Mouse (Mus musculus): ENCODE results near the gene Pgbd1. TPM values are rescaled to one million over a fixed set of nuclear protein-coding genes. Genes with fewer than 3 reads are reported as not detected.
"Not testable (repeated sequence)": the region's sequence is repeated elsewhere in the genome, so short reads cannot be mapped to it uniquely, and the experiment has no call there.

Pgbd1 gene
- 6.9 and 8.3 TPM in 2 replicates for polyA plus RNA-seq (2014; fragmentation: Nextera tagmentation; extraction: Ambion mirVana)

- Histone ChIP-seq H3K27ac (ENCODE audit: low read depth, low read length) (no peak within 1 kb of the TSS), H3K9ac (ENCODE audit: low read length) (peak within 1 kb of the TSS; percentile 68), H3K27me3 (ENCODE audit: control insufficient read depth, insufficient read depth, low read length) (no peaks in the 10 kb centered on the region), H3K4me3 (ENCODE audit: low read depth, low read length) (peak within 1 kb of the TSS; percentile 43), H3K9me3 (ENCODE audit: control insufficient read depth, low read length) (no peaks in the 10 kb centered on the region), H3K4me1 (replicated peaks; ENCODE audit: control insufficient read depth, insufficient read depth, low read length) (no peaks in the 10 kb centered on the region), H3K4me2 (ENCODE audit: low read depth, low read length, severe bottlenecking) (peak within 1 kb of the TSS; percentile 66), H3K36me3 (ENCODE audit: control insufficient read depth, insufficient read depth, low read length) (no peaks in the 10 kb centered on the region; the same call in 1 of the 2 replicates)
- WGBS: under 1% methylated on average over 32 of the region's 32 CpGs
- DNase-seq (ENCODE audit: low spot score) (peak; percentile 86), ATAC-seq (replicated peaks; ENCODE audit: low FRiP score) (peak; percentile 93)
Measured at GRCm38 (mm10) chr13:21440503-21441206, at the start of gene Pgbd1. Pgbd1 (minus strand) TSS chr13:21441058.

GRCm38 (mm10) chr13:21486881-21487280, 46.0 kb upstream of the Pgbd1 start:
- H3K27me3 ChIP-seq (ENCODE audit: control insufficient read depth, insufficient read depth, low read length): no peaks in the 10 kb centered on the region
- H3K4me2 ChIP-seq (ENCODE audit: low read depth, low read length, severe bottlenecking): no peak overlapping the region
- 90% methylated on average over 1 of the region's 1 CpGs for WGBS
- no peak overlapping the region for H3K9ac ChIP-seq (ENCODE audit: low read length)
- H3K36me3 ChIP-seq (ENCODE audit: control insufficient read depth, insufficient read depth, low read length): no peaks in the 10 kb centered on the region
- H3K9me3 ChIP-seq (ENCODE audit: control insufficient read depth, low read length): no peaks in the 10 kb centered on the region; the same call in 1 of the 2 replicates
- no peaks in the 10 kb centered on the region for H3K4me1 ChIP-seq (replicated peaks; ENCODE audit: control insufficient read depth, insufficient read depth, low read length)
- no peak for ATAC-seq (replicated peaks; ENCODE audit: low FRiP score)
- no peak for DNase-seq (ENCODE audit: low spot score)
- H3K27ac ChIP-seq (ENCODE audit: low read depth, low read length): no peak overlapping the region
- no peak overlapping the region for H3K4me3 ChIP-seq (ENCODE audit: low read depth, low read length)

GRCm38 (mm10) chr13:21478759-21479670, 38.2 kb upstream of the Pgbd1 start, which contains the start of the genes Zkscan4 and Gm10065:
Zkscan4 (plus strand) TSS chr13:21478907.
Gm10065 (minus strand) TSS chr13:21479441.
- H3K27ac ChIP-seq (ENCODE audit: low read depth, low read length): not testable (repeated sequence)

GRCm38 (mm10) chr13:21472427-21472826, 31.6 kb upstream of the Pgbd1 start:
- DNase-seq (ENCODE audit: low spot score) (no peak), ATAC-seq (replicated peaks; ENCODE audit: low FRiP score) (no peak)
- Histone ChIP-seq H3K36me3 (ENCODE audit: control insufficient read depth, insufficient read depth, low read length) (no peaks in the 10 kb centered on the region), H3K27ac (ENCODE audit: low read depth, low read length) (no peak overlapping the region), H3K4me2 (ENCODE audit: low read depth, low read length, severe bottlenecking) (no peak overlapping the region), H3K9ac (ENCODE audit: low read length) (no peak overlapping the region), H3K4me3 (ENCODE audit: low read depth, low read length) (no peak overlapping the region), H3K9me3 (ENCODE audit: control insufficient read depth, low read length) (no peaks in the 10 kb centered on the region), H3K27me3 (ENCODE audit: control insufficient read depth, insufficient read depth, low read length) (peaks cover 3% of the 10 kb centered on the region; the same call in 1 of the 2 replicates), H3K4me1 (replicated peaks; ENCODE audit: control insufficient read depth, insufficient read depth, low read length) (no peaks in the 10 kb centered on the region)
- 20% methylated on average over 4 of the region's 4 CpGs for WGBS

More at GRCm38 (mm10) chr13:21478759-21479670, 38.2 kb upstream of the Pgbd1 start, which contains the start of the genes Zkscan4 and Gm10065:
- not testable (repeated sequence) for H3K9me3 ChIP-seq (ENCODE audit: control insufficient read depth, low read length); H3K36me3 ChIP-seq (ENCODE audit: control insufficient read depth, insufficient read depth, low read length); H3K27me3 ChIP-seq (ENCODE audit: control insufficient read depth, insufficient read depth, low read length); H3K4me1 ChIP-seq (replicated peaks; ENCODE audit: control insufficient read depth, insufficient read depth, low read length)
- ATAC-seq (replicated peaks; ENCODE audit: low FRiP score) (peak; percentile 85), DNase-seq (ENCODE audit: low spot score) (peak; percentile 77)
- Histone ChIP-seq H3K4me2 (ENCODE audit: low read depth, low read length, severe bottlenecking) (peak within 1 kb of the TSS; percentile 62), H3K9ac (ENCODE audit: low read length) (peak within 1 kb of the TSS; percentile 62), H3K4me3 (ENCODE audit: low read depth, low read length) (peak within 1 kb of the TSS; percentile 46)
- 3% methylated on average over 31 of the region's 31 CpGs for WGBS

- Histone ChIP-seq H3K4me1 (replicated peaks; ENCODE audit: control insufficient read depth, insufficient read depth, low read length) (no peaks in the 10 kb centered on the region), H3K36me3 (ENCODE audit: control insufficient read depth, insufficient read depth, low read length) (no peaks in the 10 kb centered on the region), H3K9ac (ENCODE audit: low read length) (no peak overlapping the region), H3K27ac (ENCODE audit: low read depth, low read length) (no peak overlapping the region), H3K4me3 (ENCODE audit: low read depth, low read length) (no peak overlapping the region), H3K4me2 (ENCODE audit: low read depth, low read length, severe bottlenecking) (peak overlapping the region; percentile 83; the same call in 1 of the 2 replicates), H3K9me3 (ENCODE audit: control insufficient read depth, low read length) (no peaks in the 10 kb centered on the region; the same call in 1 of the 2 replicates), H3K27me3 (ENCODE audit: control insufficient read depth, insufficient read depth, low read length) (peaks cover 3% of the 10 kb centered on the region; the same call in 1 of the 2 replicates)
- DNase-seq (ENCODE audit: low spot score) (no peak), ATAC-seq (replicated peaks; ENCODE audit: low FRiP score) (no peak)
- 11% methylated on average over 9 of the region's 9 CpGs for WGBS
Measured at GRCm38 (mm10) chr13:21469097-21469496, 28.2 kb upstream of the Pgbd1 start.

- H3K27me3 ChIP-seq (ENCODE audit: control insufficient read depth, insufficient read depth, low read length): peaks cover 3% of the 10 kb centered on the region; the same call in 1 of the 2 replicates
- H3K9me3 ChIP-seq (ENCODE audit: control insufficient read depth, low read length): no peaks in the 10 kb centered on the region; the same call in 1 of the 2 replicates
- H3K4me1 ChIP-seq (replicated peaks; ENCODE audit: control insufficient read depth, insufficient read depth, low read length): no peaks in the 10 kb centered on the region
- H3K4me3 ChIP-seq (ENCODE audit: low read depth, low read length): peak within 1 kb of the TSS; percentile 50
- no peaks in the 10 kb centered on the region for H3K36me3 ChIP-seq (ENCODE audit: control insufficient read depth, insufficient read depth, low read length)
- H3K27ac ChIP-seq (ENCODE audit: low read depth, low read length): no peak within 1 kb of the TSS
- H3K9ac ChIP-seq (ENCODE audit: low read length): peak within 1 kb of the TSS; percentile 74
- WGBS: 1% methylated on average over 54 of the region's 54 CpGs
- DNase-seq (ENCODE audit: low spot score) (peak; percentile 91), ATAC-seq (replicated peaks; ENCODE audit: low FRiP score) (peak; percentile 99)
- H3K4me2 ChIP-seq (ENCODE audit: low read depth, low read length, severe bottlenecking): peak within 1 kb of the TSS; percentile 83
Measured at GRCm38 (mm10) chr13:21468061-21469019, 27.5 kb upstream of the Pgbd1 start, which contains the start of gene Nkapl. Nkapl (minus strand) TSS chr13:21468509.

GRCm38 (mm10) chr13:21467336-21467735, 26.5 kb upstream of the Pgbd1 start:
- no peaks in the 10 kb centered on the region for H3K4me1 ChIP-seq (replicated peaks; ENCODE audit: control insufficient read depth, insufficient read depth, low read length)
- ATAC-seq (replicated peaks; ENCODE audit: low FRiP score): no peak
- H3K36me3 ChIP-seq (ENCODE audit: control insufficient read depth, insufficient read depth, low read length): no peaks in the 10 kb centered on the region
- no peak for DNase-seq (ENCODE audit: low spot score)
- no peak overlapping the region for H3K4me2 ChIP-seq (ENCODE audit: low read depth, low read length, severe bottlenecking)
- no peaks in the 10 kb centered on the region; the same call in 1 of the 2 replicates for H3K9me3 ChIP-seq (ENCODE audit: control insufficient read depth, low read length)
- peaks cover 3% of the 10 kb centered on the region; the same call in 1 of the 2 replicates for H3K27me3 ChIP-seq (ENCODE audit: control insufficient read depth, insufficient read depth, low read length)
- no peak overlapping the region for H3K27ac ChIP-seq (ENCODE audit: low read depth, low read length)
- no peak overlapping the region for H3K4me3 ChIP-seq (ENCODE audit: low read depth, low read length)
- WGBS: 87% methylated on average over 10 of the region's 10 CpGs
- H3K9ac ChIP-seq (ENCODE audit: low read length): no peak overlapping the region
